Mouse (Mus musculus) E14TG2a.4 (cell line): ENCODE data around the gene Gpld1.

Source experiments
- CTCF ChIP-seq: conservative IDR thresholded peaks from 2 replicates; pipeline ENCODE4 v1.5.1; 2014; ENCODE audit warnings: low read length
- NANOG ChIP-seq: IDR thresholded peaks from 2 replicates; pipeline ENCODE4 v1.6.1; 2014; ENCODE audit warnings: borderline replicate concordance, low read length, mixed read lengths
- POU5F1 ChIP-seq: IDR thresholded peaks from 2 replicates; pipeline ENCODE4 v1.6.1; 2014; ENCODE audit warnings: low read length, borderline replicate concordance

- TF ChIP-seq CTCF (no peak), NANOG (no peak), POU5F1 (no peak)
Measured at GRCm38 (mm10) chr13:24945567-24945966, 2.6 kb downstream of the Gpld1 start.
